Mouse (Mus musculus) erythroblast, embryonic 14.5 days (primary cell): ENCODE data around the gene Prkcb. TPM values are rescaled to one million over a fixed set of nuclear protein-coding genes. Genes with fewer than 3 reads are reported as not detected.

Source experiments
- H3K27me3 ChIP-seq: 2 replicates; pipeline ENCODE4 v1.6.1; 2012; ENCODE audit warnings: inconsistent platforms; ENCODE audit not compliant: control insufficient read depth
- H3K36me3 ChIP-seq: 2 replicates; pipeline ENCODE4 v1.6.1; 2012; ENCODE audit warnings: mild to moderate bottlenecking, inconsistent platforms; ENCODE audit not compliant: control insufficient read depth
- H3K4me1 ChIP-seq: 2 replicates; pipeline ENCODE4 v1.6.1; 2012; ENCODE audit warnings: inconsistent platforms; ENCODE audit not compliant: control insufficient read depth
- H3K4me3 ChIP-seq: replicated peaks from 2 replicates; pipeline ENCODE3; 2012; ENCODE audit warnings: moderate library complexity, mild to moderate bottlenecking, inconsistent platforms
- H3K9me3 ChIP-seq: 2 replicates; pipeline ENCODE4 v1.6.1; 2012; ENCODE audit warnings: low read length, inconsistent platforms, mixed read lengths; ENCODE audit not compliant: control insufficient read depth
- GATA1 ChIP-seq: IDR thresholded peaks from 2 replicates; pipeline ENCODE4 v1.6.1; 2012; ENCODE audit warnings: low read length, inconsistent platforms, mixed read lengths
- TAL1 ChIP-seq: IDR thresholded peaks from 3 replicates; pipeline ENCODE4 v1.6.1; 2012; ENCODE audit warnings: low read length, inconsistent platforms, mixed read lengths
- polyA plus RNA-seq: library from polyadenylated mRNA; stranded (reverse); fragments of >175 nt; gene quantifications from 2 replicates; pipeline ENCODE4 v1.2.3, GENCODE M21; 2012

Gene Prkcb
- polyA plus RNA-seq, 1 experiment: not detected

GRCm38 (mm10) chr7:122313690-122314477, 25.3 kb downstream of the Prkcb start:
- H3K4me3 ChIP-seq: no peak overlapping the region
- no peaks in the 10 kb centered on the region for H3K4me1 ChIP-seq
- no peaks in the 10 kb centered on the region for H3K9me3 ChIP-seq
- H3K27me3 ChIP-seq: no peaks in the 10 kb centered on the region
- no peaks in the 10 kb centered on the region for H3K36me3 ChIP-seq
- no peak for TF ChIP-seq GATA1
- no peak for TF ChIP-seq TAL1

DNA sequence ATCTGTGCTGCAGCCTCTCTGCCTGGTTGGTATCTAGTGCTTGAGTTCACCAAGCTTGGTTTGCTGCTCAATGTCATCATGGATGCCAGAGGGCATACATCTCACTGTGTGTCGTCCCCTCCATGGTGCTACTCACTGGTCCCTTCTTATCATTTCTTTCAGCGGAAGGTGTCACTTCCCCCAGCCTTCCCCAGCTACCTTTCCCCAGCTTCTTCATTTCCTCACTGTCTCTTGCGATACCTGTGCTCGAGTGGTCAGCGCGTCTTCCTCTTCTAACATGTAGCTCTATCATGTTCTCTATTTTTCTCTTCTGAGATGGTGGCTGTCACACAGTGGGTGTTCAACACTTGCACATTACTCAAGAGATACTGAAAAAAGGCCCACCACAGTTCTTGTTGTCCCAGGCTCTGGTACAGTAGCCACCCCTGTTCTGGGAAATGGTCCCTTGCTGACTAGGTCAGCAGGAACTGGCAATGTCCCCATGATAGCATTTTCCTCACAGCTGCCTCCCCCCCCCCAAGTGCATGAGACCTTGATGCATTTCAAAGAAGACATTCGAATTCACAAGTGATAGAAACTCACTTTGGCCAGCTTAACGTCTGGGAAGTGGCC, 27.3 kb downstream of the Prkcb start:
- TF ChIP-seq GATA1 (no peak), TAL1 (no peak)
- Histone ChIP-seq H3K36me3 (no peaks in the 10 kb centered on the region), H3K4me3 (no peak overlapping the region), H3K4me1 (no peaks in the 10 kb centered on the region), H3K27me3 (no peaks in the 10 kb centered on the region), H3K9me3 (no peaks in the 10 kb centered on the region; the same call in 1 of the 2 replicates)

DNA sequence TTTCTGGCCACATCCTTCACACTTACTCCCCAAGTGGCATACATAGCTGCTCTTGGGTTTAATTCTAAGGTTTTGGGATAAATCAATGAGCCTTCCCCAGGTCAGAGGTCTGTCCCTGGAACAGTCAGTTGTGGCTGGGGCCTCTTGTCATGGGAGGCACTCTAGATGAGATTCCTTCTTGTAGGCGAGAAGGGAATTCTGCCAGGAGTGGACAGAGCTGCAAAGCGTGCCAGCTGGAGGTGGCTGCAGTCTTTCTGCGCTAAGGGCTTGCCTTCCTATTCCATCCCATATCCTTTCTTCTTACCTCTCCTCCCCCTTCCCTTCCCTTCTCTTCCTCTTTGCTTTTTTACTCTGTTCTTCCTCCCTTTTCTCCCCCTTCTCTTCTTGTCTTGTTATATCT, 28.1 kb downstream of the Prkcb start:
- no peak for TF ChIP-seq GATA1
- Histone ChIP-seq H3K27me3 (no peaks in the 10 kb centered on the region), H3K9me3 (peaks cover 3% of the 10 kb centered on the region), H3K36me3 (no peaks in the 10 kb centered on the region), H3K4me1 (no peaks in the 10 kb centered on the region), H3K4me3 (no peak overlapping the region)

DNA sequence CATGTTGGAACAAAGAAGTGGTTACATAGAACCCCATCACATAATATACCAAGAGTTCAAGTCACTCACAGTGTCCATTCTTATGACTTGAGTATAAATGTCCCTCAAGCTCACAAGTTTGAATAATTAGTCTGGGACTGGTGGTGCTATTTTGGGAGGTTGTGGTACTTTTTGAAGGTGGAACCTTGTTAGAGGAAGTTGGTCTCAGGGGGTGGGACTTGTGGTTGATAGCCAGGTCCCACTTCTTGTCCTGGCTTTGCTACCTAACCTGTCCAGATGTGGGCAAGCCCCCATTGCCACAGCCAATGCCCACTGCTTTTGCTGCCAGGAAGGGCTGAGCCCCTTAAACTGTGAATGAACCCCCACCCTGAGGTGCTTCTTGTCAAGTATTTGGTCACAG, 28.9 kb downstream of the Prkcb start:
- Histone ChIP-seq H3K4me3 (no peak overlapping the region), H3K4me1 (no peaks in the 10 kb centered on the region), H3K9me3 (peaks cover 3% of the 10 kb centered on the region), H3K27me3 (no peaks in the 10 kb centered on the region), H3K36me3 (no peaks in the 10 kb centered on the region)
- no peak for TF ChIP-seq TAL1
- no peak for TF ChIP-seq GATA1

DNA sequence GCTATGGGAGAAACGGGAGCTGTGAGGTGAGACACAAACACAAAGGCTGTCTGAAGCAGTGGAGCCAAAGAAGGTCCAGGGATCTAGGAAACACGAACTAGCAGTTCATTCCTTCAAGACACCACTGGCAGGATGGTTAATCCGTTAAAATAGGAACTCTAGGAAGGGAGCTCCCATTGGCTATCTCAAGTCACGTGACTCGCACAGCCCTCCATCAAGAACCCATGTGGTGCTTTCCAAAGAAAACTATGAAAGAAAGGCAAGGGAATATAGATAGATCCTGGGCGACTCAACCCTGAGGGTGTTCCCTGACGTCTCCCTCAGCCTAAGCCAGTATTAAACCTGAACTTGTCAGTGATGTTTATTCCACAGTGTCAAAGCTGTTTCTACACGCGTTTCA, 31.0 kb downstream of the Prkcb start:
- H3K36me3 ChIP-seq: no peaks in the 10 kb centered on the region
- H3K9me3 ChIP-seq: peaks cover 3% of the 10 kb centered on the region
- H3K4me3 ChIP-seq: no peak overlapping the region
- H3K27me3 ChIP-seq: no peaks in the 10 kb centered on the region
- H3K4me1 ChIP-seq: no peaks in the 10 kb centered on the region
- no peak for TF ChIP-seq GATA1
- no peak for TF ChIP-seq TAL1

- H3K36me3 ChIP-seq: no peaks in the 10 kb centered on the region
- TF ChIP-seq TAL1 (no peak), GATA1 (no peak)
- no peak overlapping the region for H3K4me3 ChIP-seq
- no peaks in the 10 kb centered on the region for H3K4me1 ChIP-seq
- peaks cover 3% of the 10 kb centered on the region for H3K9me3 ChIP-seq
- no peaks in the 10 kb centered on the region for H3K27me3 ChIP-seq
These were observed 32.4 kb downstream of the Prkcb start for GRCm38 (mm10) chr7:122320843-122321544.

DNA sequence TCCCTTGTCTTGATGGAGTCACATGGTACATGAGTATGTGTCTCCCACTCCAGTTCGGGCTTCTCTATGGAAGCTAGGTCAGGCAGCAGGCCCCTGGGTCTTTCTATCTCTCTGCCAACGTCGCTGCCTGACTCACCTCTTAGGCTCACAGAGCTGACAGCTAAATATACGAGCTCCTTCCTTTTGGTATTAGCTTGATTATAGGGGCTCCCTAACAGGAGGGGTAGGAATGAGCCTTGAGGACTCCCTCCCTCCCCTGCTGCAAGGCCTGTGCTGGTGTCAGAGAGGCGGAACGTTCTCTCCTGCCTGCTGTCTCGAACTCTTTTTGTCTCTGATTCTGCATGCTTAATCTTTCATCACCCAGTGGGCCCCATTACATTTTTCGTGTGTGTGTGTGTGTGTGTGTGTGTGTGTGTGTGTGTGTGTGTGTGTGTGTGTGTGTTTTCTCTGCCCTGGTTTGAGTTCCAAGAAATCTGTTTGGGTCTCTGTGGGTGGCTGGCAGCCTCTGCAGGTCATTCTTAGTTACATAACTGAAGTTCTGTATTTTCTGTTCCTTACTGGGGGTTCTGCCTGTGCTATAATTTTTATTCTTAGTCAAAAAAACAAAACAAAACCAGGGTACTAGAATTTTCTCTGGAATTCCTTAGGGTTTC, 33.6 kb downstream of the Prkcb start:
- no peak for TF ChIP-seq GATA1
- no peak for TF ChIP-seq TAL1
- Histone ChIP-seq H3K36me3 (no peaks in the 10 kb centered on the region), H3K4me1 (no peaks in the 10 kb centered on the region), H3K4me3 (no peak overlapping the region), H3K27me3 (no peaks in the 10 kb centered on the region), H3K9me3 (peaks cover 3% of the 10 kb centered on the region)

DNA sequence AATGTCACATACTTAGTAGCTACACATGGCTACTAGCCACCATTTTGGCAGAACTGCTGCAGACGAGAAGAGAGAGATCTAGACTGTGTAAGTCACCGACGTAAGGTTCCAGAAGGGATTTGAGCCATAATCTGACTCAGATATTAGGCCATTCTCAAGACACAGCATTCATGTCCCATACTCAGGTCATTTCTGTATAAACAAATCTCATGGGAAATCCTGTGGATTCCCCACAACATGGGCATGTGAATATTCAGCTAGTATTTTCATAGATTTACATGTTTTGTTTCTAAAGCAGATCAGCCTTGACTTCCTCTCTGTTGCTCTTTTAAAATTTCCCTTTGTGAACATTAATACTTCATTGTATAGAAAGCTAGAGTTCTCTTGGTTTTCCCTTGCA, 39.4 kb downstream of the Prkcb start:
- H3K4me1 ChIP-seq: no peaks in the 10 kb centered on the region
- TF ChIP-seq GATA1 (no peak), TAL1 (no peak)
- no peaks in the 10 kb centered on the region for H3K9me3 ChIP-seq
- no peaks in the 10 kb centered on the region for H3K27me3 ChIP-seq
- H3K36me3 ChIP-seq: no peaks in the 10 kb centered on the region
- H3K4me3 ChIP-seq: no peak overlapping the region

DNA sequence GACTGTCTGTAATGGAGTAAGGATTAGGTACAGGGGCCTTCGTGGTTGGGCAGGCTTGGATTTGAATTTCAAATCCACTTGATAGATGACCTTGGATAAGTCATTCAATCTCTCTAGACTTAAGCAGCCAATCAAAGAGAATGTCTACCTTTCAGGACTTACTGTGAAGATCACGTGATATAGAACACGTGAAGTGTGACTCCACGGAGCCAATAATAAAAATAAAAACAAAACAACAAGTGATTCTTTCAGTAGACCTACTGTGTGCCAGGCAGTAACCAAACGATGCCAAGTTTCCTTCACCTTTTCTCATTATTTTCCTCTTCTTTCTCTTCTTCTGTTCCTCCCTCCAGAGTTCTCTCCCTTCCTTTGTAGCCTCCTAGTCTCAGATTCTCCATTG, 39.9 kb downstream of the Prkcb start:
- H3K4me1 ChIP-seq: no peaks in the 10 kb centered on the region
- H3K36me3 ChIP-seq: no peaks in the 10 kb centered on the region
- H3K27me3 ChIP-seq: no peaks in the 10 kb centered on the region
- H3K9me3 ChIP-seq: no peaks in the 10 kb centered on the region
- no peak overlapping the region for H3K4me3 ChIP-seq
- TF ChIP-seq TAL1: no peak
- TF ChIP-seq GATA1: no peak
